Mouse (Mus musculus) kidney, embryonic 16.5 days (tissue): Measurements from ENCODE around the gene Fcrlb. TPM values are rescaled to one million over a fixed set of nuclear protein-coding genes. Genes with fewer than 3 reads are reported as not detected.
A peak's percentile ranks its signal among the peaks of the same experiment; 100 is the strongest.

ENCODE experiments used
- ATAC-seq: fragments of 200-750 bp; cut with Nextera tagmentation; 2 replicates; pipeline ENCODE4 v1.8.0; 2017; ENCODE audit warnings: moderate TSS enrichment; ENCODE audit not compliant: low FRiP score, low TSS enrichment
- H3K27ac ChIP-seq: fragments of 300-500 bp; sonication (generic); 2 replicates; pipeline ENCODE4 v1.5.1; 2014; ENCODE audit warnings: low read length
- H3K27me3 ChIP-seq: fragments of 300-500 bp; sonication (generic); 2 replicates; pipeline ENCODE4 v1.6.1; 2014; ENCODE audit warnings: low read length, control low read depth, mixed read lengths; ENCODE audit not compliant: insufficient read depth
- H3K36me3 ChIP-seq: fragments of 300-500 bp; sonication (generic); 2 replicates; pipeline ENCODE4 v1.6.1; 2014; ENCODE audit warnings: low read length, control low read depth, mixed read lengths; ENCODE audit not compliant: insufficient read depth
- H3K4me1 ChIP-seq: fragments of 300-500 bp; sonication (generic); 2 replicates; pipeline ENCODE4 v1.6.1; 2014; ENCODE audit warnings: low read length, control low read depth, mixed read lengths; ENCODE audit not compliant: insufficient read depth
- H3K4me2 ChIP-seq: fragments of 300-500 bp; sonication (generic); replicated peaks from 2 replicates; pipeline ENCODE4 v1.6.1; 2014; ENCODE audit warnings: low read depth, low read length
- H3K4me3 ChIP-seq: fragments of 300-500 bp; sonication (generic); 2 replicates; pipeline ENCODE4 v1.5.1; 2014; ENCODE audit warnings: mild to moderate bottlenecking, low read length
- H3K9ac ChIP-seq: fragments of 300-500 bp; sonication (generic); replicated peaks from 2 replicates; pipeline ENCODE4 v1.6.1; 2014; ENCODE audit warnings: low read length
- H3K9me3 ChIP-seq: fragments of 300-500 bp; sonication (generic); 2 replicates; pipeline ENCODE4 v1.6.1; 2016; ENCODE audit warnings: low read length, control low read depth
- WGBS: fragments of 180-500 bp; shearing (Covaris S2); extraction: QIAGEN DNeasy Blood & Tissue Kit; methylation state at CpG from one replicate; pipeline ENCODE4 v1.1.7; 2014; 5-methylcytosine and 5-hydroxymethylcytosine counted together
- polyA plus RNA-seq: library from polyadenylated mRNA; unstranded; fragments of >200 nt; fragmentation: Nextera tagmentation; extraction: Ambion mirVana; gene quantifications from 2 replicates; pipeline ENCODE4 v1.2.1, GENCODE M21; 2015

Gene Fcrlb
- polyA plus RNA-seq, 1 experiment from 2014 or later, result 0.24 TPM

DNA sequence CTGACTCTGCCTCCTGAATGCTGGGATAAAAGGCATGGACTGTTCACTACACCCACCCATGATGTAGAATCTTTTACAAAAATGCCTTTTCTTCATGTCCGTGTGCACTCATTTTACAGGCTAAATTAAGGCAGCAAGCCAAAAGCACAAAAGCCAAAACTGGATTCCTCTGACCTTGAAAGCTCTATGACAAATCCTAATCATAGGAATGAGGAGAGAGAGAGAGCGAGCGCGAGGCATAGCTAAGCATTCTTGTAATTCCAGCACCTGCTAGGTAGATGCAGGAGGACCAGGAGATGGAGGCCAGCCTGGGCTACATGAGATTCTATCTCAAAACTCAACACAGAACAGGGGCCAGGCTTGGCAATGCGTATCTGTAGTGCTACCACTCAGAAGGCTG, 35.8 kb downstream of the Fcrlb start:
- Histone ChIP-seq H3K27me3 (no peaks in the 10 kb centered on the region), H3K4me2 (no peak overlapping the region), H3K9me3 (no peaks in the 10 kb centered on the region), H3K4me1 (no peaks in the 10 kb centered on the region), H3K4me3 (no peak overlapping the region), H3K36me3 (peaks cover 48% of the 10 kb centered on the region), H3K27ac (no peak overlapping the region), H3K9ac (no peak overlapping the region)
- no peak for ATAC-seq
- 94% methylated on average over 5 of the region's 5 CpGs for WGBS

DNA sequence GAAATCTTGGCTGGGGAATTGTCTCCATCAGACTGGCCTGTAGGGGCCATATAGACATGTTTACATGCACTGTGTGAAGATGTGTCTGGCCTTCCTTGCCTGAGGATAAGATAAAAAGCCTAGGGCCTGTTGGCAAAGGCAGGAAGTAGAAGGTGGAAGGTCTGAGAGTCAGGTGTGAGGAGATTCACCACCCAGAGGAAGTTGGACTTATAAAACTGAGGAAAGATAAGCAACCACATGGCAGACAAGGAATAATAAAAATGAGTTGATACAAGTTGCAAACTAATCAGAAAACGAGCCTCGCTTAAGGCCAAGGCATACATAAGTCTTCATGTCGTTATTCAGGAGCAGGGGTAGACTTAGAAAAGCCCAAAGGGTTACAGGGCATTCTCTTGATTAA, 37.1 kb downstream of the Fcrlb start:
- H3K4me3 ChIP-seq, result no peak overlapping the region
- no peak for ATAC-seq

GRCm38 (mm10) chr1:170871961-170872360, 40.8 kb downstream of the Fcrlb start:
- ATAC-seq, result no peak
- 95% methylated on average over 2 of the region's 2 CpGs for WGBS

More for the DNA sequence above, 37.1 kb downstream of the Fcrlb start:
- Histone ChIP-seq H3K4me2 (no peak overlapping the region), H3K4me1 (no peaks in the 10 kb centered on the region), H3K9me3 (no peaks in the 10 kb centered on the region), H3K27ac (no peak overlapping the region), H3K9ac (no peak overlapping the region), H3K36me3 (peaks cover 39% of the 10 kb centered on the region), H3K27me3 (no peaks in the 10 kb centered on the region)
- WGBS, result 59% methylated on average over 3 of the region's 3 CpGs

DNA sequence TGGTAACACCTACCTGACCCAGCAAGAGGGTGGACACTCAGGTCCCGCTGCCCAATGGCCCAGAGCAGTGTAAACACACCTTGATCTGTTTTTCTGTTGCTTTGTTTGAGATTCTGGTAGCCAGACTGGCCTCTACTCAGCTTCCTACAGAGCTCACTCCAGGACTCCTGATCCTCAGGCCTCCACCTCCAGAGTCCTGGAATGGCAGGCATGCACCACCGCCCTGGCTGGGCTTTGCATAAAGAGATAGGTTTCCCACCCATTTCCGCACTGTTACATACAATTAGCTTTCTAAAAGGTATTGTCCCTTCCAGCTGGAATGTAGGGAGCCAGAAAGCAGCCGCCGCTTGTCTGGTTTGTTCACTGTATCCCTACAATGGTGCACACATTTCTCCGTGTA, 41.3 kb downstream of the Fcrlb start:
- no peak overlapping the region for H3K9ac ChIP-seq
- no peaks in the 10 kb centered on the region for H3K9me3 ChIP-seq
- no peak overlapping the region for H3K4me3 ChIP-seq
- no peak for ATAC-seq
- H3K4me2 ChIP-seq, result no peak overlapping the region
- peaks cover 6% of the 10 kb centered on the region for H3K4me1 ChIP-seq
- no peak overlapping the region for H3K27ac ChIP-seq
- 93% methylated on average over 6 of the region's 6 CpGs for WGBS
- H3K27me3 ChIP-seq, result no peaks in the 10 kb centered on the region
- peaks cover 13% of the 10 kb centered on the region; the same call in 1 of the 2 replicates for H3K36me3 ChIP-seq

More at GRCm38 (mm10) chr1:170871961-170872360, 40.8 kb downstream of the Fcrlb start:
- Histone ChIP-seq H3K9me3 (no peaks in the 10 kb centered on the region), H3K27ac (no peak overlapping the region), H3K4me1 (peaks cover 2% of the 10 kb centered on the region), H3K4me3 (no peak overlapping the region), H3K27me3 (no peaks in the 10 kb centered on the region), H3K36me3 (peaks cover 16% of the 10 kb centered on the region), H3K9ac (no peak overlapping the region), H3K4me2 (no peak overlapping the region)

DNA sequence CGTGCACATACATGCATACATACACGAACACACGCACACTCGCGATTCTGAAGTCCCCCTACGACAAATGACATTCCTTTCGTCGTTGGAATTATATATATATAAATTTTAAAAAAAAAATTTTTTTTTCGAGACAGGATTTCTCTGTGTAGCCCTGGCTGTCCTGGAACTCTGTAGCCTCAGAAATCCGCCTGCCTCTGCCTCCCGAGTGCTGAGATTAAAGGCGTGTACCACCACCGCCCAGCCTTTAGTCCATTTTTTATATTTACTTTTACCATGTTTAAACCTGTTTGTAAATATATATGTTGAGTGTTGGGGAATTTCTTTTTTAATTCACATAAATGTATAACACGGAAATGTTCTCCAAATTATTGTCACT, 43.8 kb downstream of the Fcrlb start:
- Histone ChIP-seq H3K4me3 (peak overlapping the region; percentile 97), H3K4me2 (peak overlapping the region; percentile 76), H3K9ac (peak overlapping the region; percentile 31), H3K27me3 (no peaks in the 10 kb centered on the region), H3K4me1 (peaks cover 6% of the 10 kb centered on the region), H3K27ac (no peak overlapping the region), H3K36me3 (peaks cover 7% of the 10 kb centered on the region; the same call in 1 of the 2 replicates), H3K9me3 (no peaks in the 10 kb centered on the region)
- 16% methylated on average over 14 of the region's 14 CpGs for WGBS
- ATAC-seq, result no peak; the same call in 1 of the 2 replicates

- peak overlapping the region; percentile 31 for H3K9ac ChIP-seq
- H3K27me3 ChIP-seq, result no peaks in the 10 kb centered on the region
- peaks cover 6% of the 10 kb centered on the region for H3K4me1 ChIP-seq
- H3K27ac ChIP-seq, result no peak overlapping the region
- WGBS, result under 1% methylated on average over 33 of the region's 33 CpGs
- no peaks in the 10 kb centered on the region for H3K9me3 ChIP-seq
- H3K4me2 ChIP-seq, result peak overlapping the region; percentile 76
- peak; percentile 90 for ATAC-seq
- peaks cover 7% of the 10 kb centered on the region; the same call in 1 of the 2 replicates for H3K36me3 ChIP-seq
- H3K4me3 ChIP-seq, result peak overlapping the region; percentile 97
These were observed 44.4 kb downstream of the Fcrlb start for GRCm38 (mm10) chr1:170868107-170868904.

- Histone ChIP-seq H3K9ac (peak within 1 kb of the TSS; percentile 87), H3K4me2 (peak within 1 kb of the TSS; percentile 76), H3K4me1 (peaks cover 6% of the 10 kb centered on the region), H3K27me3 (no peaks in the 10 kb centered on the region), H3K36me3 (peaks cover 4% of the 10 kb centered on the region; the same call in 1 of the 2 replicates), H3K4me3 (peak within 1 kb of the TSS; percentile 97), H3K9me3 (no peaks in the 10 kb centered on the region), H3K27ac (peak within 1 kb of the TSS; percentile 84)
- ATAC-seq, result peak; percentile 80
- under 1% methylated on average over 25 of the region's 25 CpGs for WGBS
These were observed 45.0 kb downstream of the Fcrlb start, which contains the start of gene Atf6 for GRCm38 (mm10) chr1:170867691-170868105. Gene Atf6, minus strand, starts transcription at chr1:170867771.

GRCm38 (mm10) chr1:170866992-170867690, 45.6 kb downstream of the Fcrlb start:
- Histone ChIP-seq H3K9me3 (no peaks in the 10 kb centered on the region), H3K36me3 (peaks cover 2% of the 10 kb centered on the region; the same call in 1 of the 2 replicates), H3K27me3 (no peaks in the 10 kb centered on the region), H3K4me2 (peak overlapping the region; percentile 76), H3K4me1 (peaks cover 6% of the 10 kb centered on the region), H3K9ac (peak overlapping the region; percentile 87), H3K27ac (peak overlapping the region; percentile 84), H3K4me3 (peak overlapping the region; percentile 97)
- ATAC-seq, result peak; percentile 50; the same call in 1 of the 2 replicates
- 2% methylated on average over 30 of the region's 30 CpGs for WGBS

GRCm38 (mm10) chr1:170865406-170865805, 47.3 kb downstream of the Fcrlb start:
- no peaks in the 10 kb centered on the region for H3K36me3 ChIP-seq

More at GRCm38 (mm10) chr1:170865406-170865805, 47.3 kb downstream of the Fcrlb start:
- H3K4me3 ChIP-seq, result no peak overlapping the region
- no peak overlapping the region for H3K4me2 ChIP-seq
- no peak overlapping the region for H3K27ac ChIP-seq
- H3K4me1 ChIP-seq, result peaks cover 6% of the 10 kb centered on the region
- H3K9ac ChIP-seq, result no peak overlapping the region
- H3K9me3 ChIP-seq, result no peaks in the 10 kb centered on the region
- no peaks in the 10 kb centered on the region for H3K27me3 ChIP-seq
- ATAC-seq, result no peak
- WGBS, result 78% methylated on average over 5 of the region's 5 CpGs
